Mouse (Mus musculus) T-helper 2 cell (primary cell): Measurements from ENCODE around the gene Fbxl14.

Source experiments
- in situ Hi-C: fragments of 300-600 bp; cut with MboI, MseI; formaldehyde crosslinking; loops from one replicate; pipeline ENCODE4 v1.15.1; 2025; ENCODE audit warnings: high pct_unique_total_duplicates

Gene Fbxl14

DNA sequence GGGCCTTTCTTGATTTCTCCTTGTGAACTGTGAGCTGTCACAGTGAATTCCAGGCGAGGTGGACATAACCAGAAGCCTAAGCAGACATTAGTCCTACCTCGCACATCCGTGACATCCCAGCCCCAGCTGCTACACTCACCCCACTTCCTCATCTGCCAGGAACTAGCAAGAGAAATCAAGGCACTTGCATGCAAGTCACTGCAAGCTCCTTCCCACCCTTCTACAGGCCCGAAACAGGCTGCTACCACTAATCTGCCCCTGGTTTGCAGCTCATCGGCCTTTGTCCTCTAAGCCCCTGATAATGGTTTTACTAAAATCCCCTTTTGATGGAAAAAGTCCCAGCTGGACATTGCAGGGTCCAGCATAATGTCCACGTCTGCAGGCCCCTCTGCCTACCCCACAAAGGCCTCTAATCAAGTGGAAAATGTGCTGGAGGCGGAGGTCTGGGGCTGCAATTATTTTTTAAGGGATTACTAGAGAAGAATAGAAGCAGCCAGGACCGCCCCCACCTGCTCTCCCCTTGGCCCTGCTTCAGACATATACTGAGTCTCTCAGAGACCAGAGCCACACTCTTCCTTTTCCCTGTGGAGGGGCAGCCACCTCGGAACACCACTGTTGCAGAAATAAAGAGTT, 12.6 kb downstream of the Fbxl14 start:
- in situ Hi-C loops = no loop called here

DNA sequence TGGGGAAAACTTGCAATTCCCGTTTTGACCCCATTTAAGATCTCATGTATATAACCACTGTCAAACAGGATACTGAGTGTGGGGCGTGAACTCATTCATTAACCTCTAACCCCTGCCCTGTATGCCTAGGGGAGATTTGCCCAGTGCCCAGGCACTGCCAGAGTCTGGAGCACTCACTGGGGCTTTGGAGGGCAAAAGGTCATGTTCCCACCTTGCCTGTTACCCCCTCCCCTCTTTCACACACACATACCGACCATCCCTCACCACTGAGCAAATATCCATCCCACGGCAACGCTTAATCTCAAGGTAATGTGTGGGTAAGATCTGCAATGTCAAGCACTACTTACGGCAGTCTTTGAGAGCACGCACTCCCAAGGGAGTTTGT, 13.2 kb downstream of the Fbxl14 start:
- in situ Hi-C loops = no loop called here

DNA sequence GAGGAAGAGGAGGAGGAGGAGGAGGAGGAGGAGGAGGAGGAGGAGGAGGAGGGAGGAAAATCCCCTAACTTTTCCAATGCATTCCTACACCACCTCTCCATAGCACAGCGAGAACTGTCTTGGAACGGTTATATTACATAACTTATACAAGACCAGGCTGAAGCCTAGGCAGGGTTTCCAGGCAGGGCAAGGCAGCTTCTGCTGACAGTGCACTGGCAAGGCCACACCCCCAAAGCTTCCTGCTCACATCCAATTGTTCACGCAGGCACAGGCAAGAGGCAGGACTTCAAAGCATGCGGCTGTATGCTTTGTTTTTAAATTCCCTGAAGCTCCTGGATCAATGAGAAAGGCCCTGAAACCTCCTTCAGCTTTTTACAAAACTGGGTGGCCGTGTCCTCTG, 19.8 kb downstream of the Fbxl14 start:
- in situ Hi-C loops = no loop called here

DNA sequence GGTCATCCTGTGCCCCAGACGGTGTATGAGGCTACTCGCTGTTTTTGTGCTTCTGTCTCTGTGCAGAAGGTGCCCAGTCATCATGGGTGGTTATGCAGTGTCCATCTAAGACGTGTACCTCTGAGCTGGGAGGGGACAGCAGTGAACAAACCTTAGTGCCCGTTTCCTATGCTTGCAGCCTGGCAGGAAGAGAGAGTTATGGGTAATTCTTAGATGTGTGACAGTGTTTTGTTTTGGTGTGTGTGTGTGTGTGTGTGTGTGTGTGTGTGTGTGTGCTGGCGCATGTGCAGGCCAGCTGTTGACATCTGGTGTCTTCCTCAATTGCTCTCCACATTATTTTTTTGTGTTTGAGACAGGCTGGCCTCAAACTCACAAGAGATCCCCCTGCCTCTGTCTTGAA, 20.6 kb downstream of the Fbxl14 start:
- in situ Hi-C loops = no loop called here

DNA sequence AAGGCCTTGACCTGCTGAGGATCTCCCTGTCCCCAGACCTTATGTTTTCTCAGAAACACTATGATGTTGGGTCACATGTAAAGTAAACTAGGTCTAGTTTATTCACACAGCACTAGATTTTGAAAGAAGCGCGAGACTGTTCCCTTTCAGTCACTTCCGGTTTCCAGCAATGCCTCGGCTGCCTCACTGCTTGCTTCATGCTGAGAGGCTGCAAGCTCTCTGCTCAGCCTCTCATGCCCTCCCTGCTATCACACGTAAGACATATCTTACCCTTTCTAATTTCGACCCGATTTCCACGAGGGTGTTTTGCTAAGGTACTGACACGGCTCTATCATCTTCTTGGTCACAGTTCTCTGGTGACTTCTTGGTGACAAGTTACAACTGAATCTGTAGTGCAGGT, 22.6 kb downstream of the Fbxl14 start:
- in situ Hi-C loops = no loop called here

DNA sequence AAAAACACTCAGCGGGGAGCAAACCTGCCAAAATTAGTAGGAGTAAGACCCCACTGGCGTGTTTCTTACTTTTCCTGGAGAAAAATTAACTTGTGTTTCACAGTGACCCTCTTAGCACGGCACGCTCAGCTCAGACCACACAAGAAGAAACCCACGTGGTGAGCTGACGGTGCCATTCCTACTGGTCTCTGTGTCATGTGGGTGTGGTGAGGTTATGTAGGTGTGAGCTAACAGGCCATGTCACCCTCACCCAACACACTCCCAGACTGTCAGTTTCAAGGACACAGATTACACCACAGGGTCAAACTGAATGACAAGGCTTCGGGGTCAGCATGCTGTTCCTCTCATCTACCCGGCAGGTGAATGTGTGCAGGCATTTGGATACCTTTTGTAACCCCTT, 25.3 kb downstream of the Fbxl14 start:
- in situ Hi-C loops = no loop called here

DNA sequence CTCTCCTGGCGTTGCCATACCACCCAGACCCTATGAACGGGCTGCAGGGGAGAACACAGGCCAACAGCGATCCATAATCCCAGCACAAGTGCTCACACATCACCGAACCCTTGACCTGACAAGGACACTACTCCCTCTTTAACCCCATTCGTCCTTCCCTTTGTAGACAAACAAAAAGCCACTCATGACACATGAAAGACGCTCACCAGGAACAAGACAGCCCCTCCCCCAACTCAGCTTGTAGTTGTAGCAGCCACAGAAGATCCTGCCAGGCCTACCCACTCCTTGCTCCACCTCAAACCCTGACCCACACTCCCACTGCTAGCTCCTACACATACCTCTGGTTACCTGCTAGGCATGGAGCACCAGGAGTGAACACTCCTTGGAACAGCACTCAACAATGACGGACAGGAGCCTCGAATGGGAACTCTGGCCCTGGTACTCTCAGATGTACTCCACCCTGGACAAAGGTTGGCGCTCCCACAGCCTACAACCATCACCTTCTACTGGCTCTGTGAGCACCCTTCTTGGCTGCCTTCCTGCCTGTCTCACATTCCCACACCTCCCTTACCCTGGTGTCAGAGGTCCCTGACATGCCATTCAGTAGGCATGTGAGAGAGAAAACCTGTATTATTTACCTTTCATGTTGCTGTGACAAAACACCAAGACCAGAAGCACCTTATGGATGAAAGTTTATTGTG, 26.2 kb downstream of the Fbxl14 start:
- in situ Hi-C loops = no loop called here

DNA sequence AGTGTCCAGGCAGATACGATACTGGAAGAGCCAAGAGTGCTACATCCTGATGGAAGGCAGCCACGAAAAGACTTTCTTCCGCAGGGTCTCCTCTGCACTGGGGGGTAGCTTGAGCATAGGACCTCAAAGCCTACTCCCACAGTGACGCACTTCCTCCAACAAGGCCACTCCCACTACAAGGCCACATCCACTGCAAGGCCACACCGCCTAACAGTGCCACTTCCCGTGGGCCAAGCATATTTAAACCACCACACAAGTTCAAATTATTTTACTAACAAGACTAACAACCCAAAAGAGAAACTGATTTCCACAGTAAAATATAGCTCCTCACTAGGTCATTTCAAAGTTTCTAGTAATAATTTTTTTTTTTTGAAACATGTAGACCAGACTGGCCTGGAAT, 28.8 kb downstream of the Fbxl14 start:
- in situ Hi-C loops = no loop called here

DNA sequence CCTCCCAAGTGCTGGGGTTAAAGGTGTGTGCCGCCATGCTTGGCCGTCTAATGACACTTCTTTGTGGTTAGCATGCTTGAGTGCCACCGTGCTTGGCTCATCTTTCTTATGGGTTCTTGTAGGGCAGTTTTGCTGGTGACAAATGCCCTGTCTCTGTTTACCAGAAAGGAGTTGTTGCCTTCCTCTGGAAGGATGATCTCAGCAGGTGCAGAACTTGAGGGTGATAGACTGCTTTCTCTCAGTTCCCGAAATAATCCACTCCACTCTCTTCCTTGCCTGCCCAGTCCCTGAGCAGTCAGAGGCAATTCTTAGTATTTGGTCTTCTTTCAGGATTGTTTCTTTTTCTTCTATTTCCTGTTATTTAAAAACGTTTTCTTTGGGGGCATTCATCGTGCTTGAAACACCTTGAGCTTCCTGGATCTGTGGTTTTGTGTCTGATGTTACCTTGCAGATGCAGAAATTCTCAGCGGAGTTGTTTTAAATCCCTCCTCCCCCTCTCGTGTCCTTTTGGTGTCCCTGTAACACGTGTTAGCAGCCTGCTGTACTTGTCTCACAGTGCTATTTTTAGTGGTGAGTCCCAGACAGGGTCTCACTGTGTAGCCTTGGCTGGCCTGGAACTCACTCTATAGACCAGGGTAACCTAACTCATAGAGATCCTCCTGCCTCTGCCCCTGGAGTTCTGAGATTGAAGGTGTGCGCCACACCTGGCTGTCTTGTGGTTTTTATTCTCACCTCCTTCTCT, 29.3 kb downstream of the Fbxl14 start:
- in situ Hi-C loops = no loop called here

DNA sequence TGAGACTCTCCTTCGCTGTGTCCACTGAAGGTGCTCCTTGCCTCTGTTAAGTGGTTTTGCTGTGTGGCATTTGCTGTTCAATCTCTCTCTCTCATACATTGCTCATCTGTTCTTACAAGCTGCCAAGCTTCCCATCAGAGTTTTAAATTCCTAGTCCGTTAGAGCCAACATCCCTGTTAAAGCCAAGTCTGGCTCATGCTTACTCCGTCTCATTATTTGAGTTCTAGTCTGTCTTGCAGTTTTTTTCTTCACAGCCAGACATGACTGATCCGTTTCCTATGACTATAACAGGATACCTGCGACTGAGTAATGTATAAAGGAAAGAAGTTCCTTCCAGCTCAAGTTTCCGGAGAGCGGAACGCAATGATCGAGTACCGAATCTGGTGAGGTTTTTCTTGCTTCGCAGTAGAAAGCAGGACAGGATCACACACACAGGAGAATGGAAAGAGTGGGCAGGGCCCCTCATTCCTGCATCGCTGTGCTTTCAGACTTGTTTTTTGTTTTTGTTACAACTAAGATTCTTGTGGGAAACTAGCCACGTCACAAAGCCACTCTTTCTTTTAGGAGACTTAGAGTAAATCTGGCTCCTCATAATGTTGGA, 30.1 kb downstream of the Fbxl14 start:
- in situ Hi-C loops = no loop called here

DNA sequence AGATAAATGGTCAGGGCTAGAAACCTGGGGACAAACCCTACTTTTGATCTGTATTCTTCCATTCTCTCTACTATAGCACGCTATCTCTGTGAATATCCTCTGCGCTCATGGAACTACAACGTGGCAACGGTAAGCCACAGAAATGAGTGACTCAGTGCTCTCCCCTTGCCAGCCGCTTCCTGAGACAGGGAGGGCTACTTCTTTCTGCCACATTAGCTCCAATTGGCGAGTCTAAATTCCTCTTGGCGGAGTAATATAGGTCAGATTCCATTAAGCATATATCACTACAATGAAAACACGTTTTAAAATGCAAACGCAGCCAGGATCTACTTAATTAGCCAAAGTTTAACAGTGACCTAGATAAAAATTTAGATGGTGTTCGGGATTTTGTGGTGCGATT, 33.2 kb downstream of the Fbxl14 start:
- in situ Hi-C loops = no loop called here

DNA sequence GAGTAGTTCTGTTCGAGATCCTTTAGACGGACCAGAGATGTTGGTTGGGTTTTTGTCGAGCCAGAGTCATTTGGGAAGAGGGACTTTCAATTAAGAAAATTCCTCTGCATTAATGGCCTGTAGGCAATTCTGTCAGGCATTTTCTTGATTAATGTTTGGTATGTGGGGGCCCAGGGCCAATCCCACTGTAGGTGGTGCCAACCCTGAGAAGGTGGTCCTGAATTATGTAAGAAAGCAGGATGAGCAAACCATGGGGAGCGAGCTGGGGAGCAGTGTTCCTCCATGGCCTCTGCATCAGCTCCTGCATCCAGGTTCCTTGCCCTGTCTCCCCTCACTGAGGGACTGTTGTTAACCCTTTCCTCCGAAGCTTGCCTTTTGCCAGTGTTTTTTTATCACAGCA, 34.0 kb downstream of the Fbxl14 start:
- in situ Hi-C loops = no loop called here

DNA sequence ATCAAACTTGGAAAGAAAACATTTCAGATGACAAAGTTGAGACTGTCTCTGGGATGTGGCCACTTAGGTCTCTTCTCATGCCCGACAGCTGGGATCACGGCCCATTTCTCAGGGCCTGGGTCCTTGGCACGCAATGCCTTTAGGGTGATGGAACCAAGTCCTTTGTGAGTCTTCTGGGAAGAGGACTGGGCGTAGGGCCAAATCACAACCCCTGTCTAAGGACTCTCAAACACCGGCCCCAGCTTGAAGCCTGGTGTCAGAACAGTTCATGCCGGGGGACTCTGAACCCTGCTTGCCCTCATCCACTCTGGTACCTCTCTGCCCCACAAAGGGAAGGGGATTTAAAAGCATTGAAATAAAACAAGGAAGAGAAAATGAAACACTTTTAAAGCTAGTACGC, 34.6 kb downstream of the Fbxl14 start:
- in situ Hi-C loops = no loop called here

DNA sequence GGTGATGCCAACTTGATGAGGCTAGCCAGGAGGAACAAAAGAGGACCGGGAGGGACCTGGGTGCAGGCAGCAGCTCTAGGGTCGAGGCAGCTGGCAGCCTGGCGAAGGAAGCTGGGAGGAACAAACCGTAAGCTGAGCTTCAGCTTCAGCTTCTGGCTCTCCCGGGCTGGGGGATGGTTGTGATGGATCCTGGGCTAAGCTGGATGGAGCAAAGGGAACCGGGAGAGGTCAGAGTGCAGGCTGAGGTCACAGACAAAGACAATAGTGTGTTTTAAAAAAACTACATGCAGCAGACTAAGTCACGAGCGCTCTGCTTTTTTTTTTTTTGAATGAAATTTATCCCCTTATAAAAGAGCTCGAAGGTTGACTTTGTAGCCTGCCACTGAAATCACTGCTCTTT, 41.3 kb downstream of the Fbxl14 start:
- in situ Hi-C loops = no loop called here

DNA sequence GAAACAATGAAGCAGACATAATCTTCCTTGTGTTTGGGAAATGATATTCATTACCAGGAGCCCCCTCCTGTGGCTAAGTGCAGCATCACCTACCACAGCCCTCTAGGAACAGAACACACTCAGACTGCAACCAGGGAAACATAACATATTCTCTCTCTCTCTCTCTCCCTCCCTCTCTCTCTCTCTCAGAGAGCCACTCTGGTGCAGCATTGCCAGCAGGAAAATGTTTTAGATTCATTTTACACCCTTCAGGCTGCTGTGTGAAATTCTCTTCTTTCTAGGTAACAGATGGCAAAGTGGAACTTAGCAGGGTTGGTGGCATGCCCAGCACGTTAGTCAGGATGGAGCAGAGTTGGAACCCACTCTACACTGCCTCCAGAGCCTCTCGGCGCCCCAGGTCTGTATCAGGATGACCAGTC, 42.0 kb downstream of the Fbxl14 start:
- in situ Hi-C loops = no loop called here

DNA sequence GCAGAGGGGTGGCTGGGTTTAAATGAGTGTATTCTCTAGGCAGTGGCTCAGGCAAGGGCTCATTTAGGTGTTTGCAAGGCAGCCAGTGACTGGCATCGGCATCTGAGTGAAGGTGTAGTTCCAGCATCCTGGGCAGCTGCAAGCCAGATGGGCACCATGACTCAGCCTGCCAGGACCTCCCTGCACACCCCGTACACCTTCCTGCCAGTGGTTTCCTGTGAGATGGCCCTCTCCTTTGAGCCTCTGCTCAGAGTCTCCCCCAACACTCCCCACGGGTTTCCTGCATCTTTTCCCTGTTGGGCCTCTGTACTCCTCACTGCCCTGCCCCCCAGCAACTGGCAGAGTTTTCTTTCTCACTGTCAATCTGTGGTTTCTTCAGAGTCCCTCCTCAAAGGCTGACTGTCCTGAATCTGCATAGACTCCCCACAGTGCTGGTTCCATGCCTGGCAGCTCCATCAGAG, 42.5 kb downstream of the Fbxl14 start:
- in situ Hi-C loops = no loop called here

DNA sequence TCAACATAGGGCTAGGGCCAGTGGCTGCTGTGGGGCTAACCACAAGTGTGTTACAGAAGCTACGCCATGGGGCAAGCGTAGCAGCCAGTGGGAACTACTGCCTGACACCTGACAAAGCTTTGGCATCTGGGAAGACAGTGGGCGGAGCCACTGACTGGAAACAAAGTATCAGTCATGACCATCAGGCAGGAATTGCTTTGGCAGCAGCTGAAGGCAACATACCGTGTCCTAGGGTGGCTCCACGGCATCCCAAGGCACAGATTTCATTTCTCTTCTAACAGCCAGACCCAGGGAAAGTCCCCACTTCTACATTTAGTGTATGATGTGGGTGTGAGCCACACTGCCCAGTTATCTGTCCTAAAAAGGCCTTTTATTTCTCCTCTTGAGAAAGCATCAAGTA, 47.0 kb downstream of the Fbxl14 start:
- in situ Hi-C loops = no loop called here

DNA sequence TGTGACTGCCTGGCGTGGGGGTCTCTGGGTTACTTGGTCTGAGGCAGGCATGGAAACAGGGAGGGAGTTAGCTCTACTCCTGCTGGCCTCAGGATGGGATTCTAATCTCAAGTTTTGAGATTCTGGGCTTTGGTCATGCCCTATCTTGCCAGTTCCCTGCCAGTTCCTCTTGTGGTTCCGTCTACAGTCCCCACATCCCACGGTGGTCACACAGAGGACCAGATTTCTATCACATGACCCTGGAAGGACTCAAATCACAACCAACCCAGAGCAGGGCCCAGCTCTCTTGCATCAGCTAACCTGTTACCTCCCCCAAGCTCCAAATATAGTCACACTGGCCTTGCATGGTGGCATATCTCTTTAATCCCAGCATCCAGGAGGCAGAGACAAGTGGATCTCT, 50.2 kb downstream of the Fbxl14 start:
- in situ Hi-C loops = no loop called here
